Mouse (Mus musculus): ENCODE results near the gene Ccnq. TPM values are rescaled to one million over a fixed set of nuclear protein-coding genes. Genes with fewer than 3 reads are reported as not detected.
"Not testable (repeated sequence)": the region's sequence is repeated elsewhere in the genome, so short reads cannot be mapped to it uniquely, and the experiment has no call there.

Gene Ccnq
- polyA plus RNA-seq, 1 experiment from 2014 or later = 50.8 TPM

GRCm38 (mm10) chr11:78762201-78762600 is 10.7 kb upstream of the Ccnq start:
- no peak for DNase-seq (ENCODE audit: low spot score)

- no peak for DNase-seq (ENCODE audit: low spot score)
Measured at GRCm38 (mm10) chr11:78761086-78761485, 9.6 kb upstream of the Ccnq start.

DNA sequence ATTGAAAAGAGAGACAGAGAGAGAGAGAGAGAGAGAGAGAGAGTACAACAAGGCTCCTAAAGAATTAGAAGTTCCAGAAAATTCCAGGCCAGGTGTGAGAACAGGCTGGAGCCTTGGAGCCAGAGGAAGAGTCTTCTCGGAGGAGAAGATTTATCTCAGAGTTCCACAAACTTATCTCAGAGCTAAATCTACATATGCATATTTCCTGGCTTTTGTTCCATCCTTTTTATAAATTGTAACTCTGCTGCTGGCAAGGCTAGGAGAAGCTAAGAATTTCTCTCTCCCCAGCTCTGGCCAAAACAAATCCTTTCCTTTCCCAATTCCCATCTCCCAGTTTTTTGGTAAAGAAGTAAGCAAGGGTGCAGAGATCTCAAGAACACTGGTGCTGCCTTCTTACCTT is 3.8 kb upstream of the Ccnq start:
- DNase-seq (ENCODE audit: low spot score) = no peak

DNA sequence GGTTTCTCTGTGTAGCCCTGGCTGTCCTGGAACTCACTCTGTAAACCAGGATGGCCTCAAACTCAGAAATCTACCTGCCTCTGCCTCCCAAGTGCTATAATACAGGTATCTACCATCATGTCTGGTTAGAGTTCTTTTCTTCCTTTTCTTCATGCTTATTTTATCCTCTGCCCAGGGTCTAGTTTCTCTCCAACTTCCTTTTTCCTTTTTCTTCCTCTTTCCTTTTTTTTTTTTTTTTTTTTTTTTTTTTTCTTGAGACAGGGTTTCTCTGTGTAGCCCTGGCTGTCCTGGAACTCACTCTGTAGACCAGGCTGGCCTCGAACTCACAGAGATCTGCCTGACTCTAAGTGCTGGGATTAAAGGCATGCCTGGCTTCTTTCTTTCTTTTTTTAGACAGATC is 2.6 kb upstream of the Ccnq start:
- not testable (repeated sequence) for DNase-seq (ENCODE audit: low spot score)

GRCm38 (mm10) chr11:78753183-78753582 is 1.7 kb upstream of the Ccnq start:
- no peak for DNase-seq (ENCODE audit: low spot score)

DNA sequence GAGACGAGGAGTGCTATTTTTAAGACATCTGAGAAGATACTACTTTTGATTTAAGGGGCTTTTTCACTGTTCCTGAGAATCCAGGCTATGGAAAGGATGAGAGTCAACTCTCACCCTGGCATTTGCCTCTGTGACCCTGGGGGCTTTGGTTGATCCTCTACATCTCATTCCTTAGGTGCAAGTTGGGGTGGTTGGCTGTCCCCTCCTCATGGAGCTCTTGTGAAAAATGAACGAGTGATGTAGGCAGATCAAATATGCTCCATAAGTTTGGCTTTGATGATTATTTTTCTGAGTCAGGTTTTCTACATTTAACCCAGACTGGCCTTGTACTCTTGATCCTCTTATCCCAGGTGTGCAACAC is 294 bp upstream of the Ccnq start:
- no peak for DNase-seq (ENCODE audit: low spot score)

- DNase-seq (ENCODE audit: low spot score) = no peak
Measured at GRCm38 (mm10) chr11:78746264-78746663, 5.3 kb downstream of the Ccnq start.

GRCm38 (mm10) chr11:78745475-78745874 is 6.1 kb downstream of the Ccnq start:
- no peak for DNase-seq (ENCODE audit: low spot score)

DNA sequence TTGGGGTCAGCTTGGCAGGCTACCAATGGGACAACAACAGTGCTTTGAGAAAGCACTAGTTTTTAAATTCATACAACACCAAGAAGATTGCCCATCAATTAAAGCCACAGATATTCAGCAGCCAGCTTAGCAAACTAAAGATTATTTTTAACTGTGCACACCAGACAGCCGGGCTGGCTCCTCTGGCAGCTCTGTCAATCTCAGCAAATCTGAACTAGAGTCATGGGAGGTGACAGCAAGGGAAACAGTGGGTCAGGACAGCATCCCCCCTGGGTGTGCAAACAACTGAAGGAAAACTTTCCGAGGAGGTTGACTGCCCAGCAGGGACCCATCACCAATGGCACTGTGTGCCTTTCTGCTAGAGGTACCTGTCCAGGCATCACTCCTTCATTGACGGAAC is 9.1 kb downstream of the Ccnq start:
- DNase-seq (ENCODE audit: low spot score) = no peak

GRCm38 (mm10) chr11:78741958-78742357 is 9.6 kb downstream of the Ccnq start:
- no peak for DNase-seq (ENCODE audit: low spot score)

- DNase-seq (ENCODE audit: low spot score) = no peak
Measured at GRCm38 (mm10) chr11:78739361-78739760, 12.2 kb downstream of the Ccnq start.

DNA sequence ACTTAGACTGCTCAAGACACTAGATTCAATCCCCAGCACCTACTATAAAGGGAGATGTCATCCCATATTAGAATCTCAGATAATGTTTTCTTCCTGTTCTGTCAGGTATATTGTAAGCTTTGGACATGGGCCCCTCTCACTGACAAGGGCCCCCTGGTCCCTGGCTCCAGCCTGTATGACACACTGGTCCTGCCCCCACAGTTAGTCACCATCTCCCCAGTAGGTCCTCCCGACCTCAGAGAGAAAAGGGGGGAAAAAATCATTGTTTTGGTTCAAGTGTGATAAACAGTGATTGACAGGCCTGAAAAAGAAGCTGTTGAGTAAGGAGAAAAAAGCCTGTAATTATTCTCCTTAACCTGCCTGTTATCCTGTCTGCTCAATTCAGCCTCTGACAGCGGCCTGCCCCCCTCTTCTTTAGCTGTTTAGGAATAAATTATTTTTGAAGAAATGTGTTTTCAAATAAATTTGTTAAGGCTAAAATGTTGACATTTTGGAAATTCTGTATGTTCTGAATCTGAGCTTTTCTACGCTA is 14.6 kb downstream of the Ccnq start:
- no peak for DNase-seq (ENCODE audit: low spot score)

- DNase-seq (ENCODE audit: low spot score) = no peak
Measured at GRCm38 (mm10) chr11:78735168-78735567, 16.4 kb downstream of the Ccnq start.

DNA sequence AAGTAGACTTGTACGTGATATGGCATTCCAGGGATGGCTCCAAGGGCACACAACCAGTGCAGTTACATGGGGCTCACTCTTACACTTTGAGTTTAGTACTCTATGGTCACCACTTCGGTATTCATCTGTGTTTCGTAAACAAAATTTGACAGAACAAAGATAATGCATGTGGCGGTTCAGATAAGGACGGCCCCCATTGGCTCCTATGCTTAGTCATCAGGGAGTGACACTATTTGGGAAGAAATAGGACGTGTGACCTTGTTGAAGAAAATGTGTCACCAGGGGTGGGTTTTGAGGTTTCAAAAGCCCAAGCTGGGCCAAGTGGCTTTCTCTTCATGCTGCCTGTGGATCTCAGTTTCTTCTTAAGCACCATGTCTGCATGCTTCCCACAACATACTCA is 18.9 kb downstream of the Ccnq start:
- no peak for DNase-seq (ENCODE audit: low spot score)

- DNase-seq (ENCODE audit: low spot score) = no peak
Measured at GRCm38 (mm10) chr11:78730902-78731301, 20.6 kb downstream of the Ccnq start.

DNA sequence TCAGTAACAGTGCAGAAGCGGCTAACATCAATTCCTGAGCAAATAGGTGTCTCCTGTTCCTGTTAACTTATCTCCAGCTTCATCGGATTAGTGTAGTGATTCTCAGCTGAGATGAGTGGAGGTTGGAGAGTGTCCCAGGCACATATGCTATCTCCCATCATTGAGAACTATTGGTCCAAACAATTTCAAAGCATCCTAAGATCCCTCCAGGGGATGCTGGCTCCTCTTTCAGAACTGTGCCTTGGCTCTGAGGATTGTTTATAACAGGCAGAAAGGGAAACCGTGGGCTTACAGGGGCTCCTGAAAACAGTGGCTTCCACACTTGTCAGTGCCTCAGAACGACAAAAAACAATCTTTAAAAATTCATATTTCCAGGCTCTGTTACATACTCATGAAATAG is 23.5 kb downstream of the Ccnq start:
- DNase-seq (ENCODE audit: low spot score) = no peak

- DNase-seq (ENCODE audit: low spot score) = no peak
Measured at GRCm38 (mm10) chr11:78726366-78726765, 25.2 kb downstream of the Ccnq start.

DNA sequence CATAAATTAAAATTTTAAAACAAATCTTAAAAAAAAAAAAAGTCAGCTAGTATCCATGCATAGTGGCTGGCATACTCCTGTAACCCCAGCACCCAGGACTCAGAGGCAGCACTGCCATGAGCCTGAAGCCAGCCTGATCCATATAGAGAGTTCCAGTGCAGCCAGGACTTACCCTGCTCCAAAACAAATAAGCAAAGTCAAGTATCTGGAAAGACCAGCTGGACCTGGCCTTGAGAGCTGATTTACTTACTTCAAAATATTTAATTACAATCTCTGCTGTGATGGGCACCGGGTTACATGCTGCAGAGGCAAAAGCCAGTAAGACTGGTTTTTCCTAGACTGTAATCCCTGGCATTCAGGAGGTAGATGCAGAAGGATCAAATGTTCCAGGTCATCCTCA is 26.7 kb downstream of the Ccnq start:
- DNase-seq (ENCODE audit: low spot score) = no peak

DNA sequence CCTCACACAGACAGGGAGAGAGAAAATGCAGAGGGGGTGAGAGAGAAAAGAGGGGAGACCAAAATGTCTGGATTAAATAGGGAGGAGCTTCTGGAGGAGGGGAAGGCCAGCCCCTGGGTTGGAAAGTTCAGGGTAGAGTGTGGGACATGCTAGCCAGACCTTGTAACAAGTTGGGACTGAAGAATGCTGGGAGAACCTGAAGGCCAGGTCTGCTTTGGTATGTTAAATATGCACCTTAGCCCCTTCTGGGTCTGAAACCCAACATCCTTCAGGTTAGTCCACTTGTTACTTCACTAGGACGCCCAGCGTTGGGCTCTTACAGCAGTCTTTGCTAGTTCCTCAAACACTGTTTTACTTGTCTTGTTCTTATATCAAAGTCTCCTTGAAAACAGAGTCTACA is 30.1 kb downstream of the Ccnq start:
- no peak for DNase-seq (ENCODE audit: low spot score)

GRCm38 (mm10) chr11:78717655-78718054 is 33.9 kb downstream of the Ccnq start:
- no peak for DNase-seq (ENCODE audit: low spot score)

DNA sequence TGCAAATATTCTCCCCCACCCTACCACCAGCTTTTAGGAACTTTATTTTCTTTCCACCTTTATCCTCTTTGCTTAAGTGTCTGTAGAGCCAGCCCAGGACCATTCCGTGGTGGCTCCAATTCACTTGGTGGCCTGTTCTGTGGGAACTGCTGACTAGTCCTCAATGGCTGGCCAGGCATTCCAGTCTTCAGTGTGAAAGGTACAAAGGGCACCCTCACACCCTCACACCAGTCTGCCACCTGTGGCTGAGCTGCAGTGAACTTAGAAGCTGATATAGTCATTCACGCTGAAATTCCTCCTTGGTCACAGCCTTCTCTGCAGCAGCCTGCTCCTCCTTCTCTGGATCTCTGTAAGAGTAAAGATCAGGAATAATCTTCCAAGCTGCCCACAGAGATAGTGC is 42.9 kb downstream of the Ccnq start:
- no peak for DNase-seq (ENCODE audit: low spot score)

- no peak for DNase-seq (ENCODE audit: low spot score)
Measured at GRCm38 (mm10) chr11:78706026-78706425, 45.5 kb downstream of the Ccnq start.

DNA sequence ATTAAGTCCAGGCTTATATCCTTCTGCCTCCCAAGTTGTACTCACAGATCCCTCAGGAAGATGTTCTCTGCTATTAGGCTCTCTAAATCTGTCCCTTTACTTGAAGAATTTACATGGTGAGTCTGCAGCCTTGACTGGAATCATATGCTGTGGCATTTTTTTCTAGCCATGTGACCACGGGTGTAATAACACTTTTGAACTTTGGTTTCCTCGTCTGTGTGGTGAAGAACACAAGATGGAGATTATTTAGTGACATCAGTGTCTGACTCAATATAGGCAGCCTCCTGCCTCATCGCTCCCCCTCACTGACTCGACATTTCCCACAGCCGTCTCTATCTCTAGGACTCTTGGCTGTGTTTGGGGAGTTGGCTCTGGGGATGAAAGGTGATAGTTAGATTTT is 48.4 kb downstream of the Ccnq start:
- no peak for DNase-seq (ENCODE audit: low spot score)

DNA sequence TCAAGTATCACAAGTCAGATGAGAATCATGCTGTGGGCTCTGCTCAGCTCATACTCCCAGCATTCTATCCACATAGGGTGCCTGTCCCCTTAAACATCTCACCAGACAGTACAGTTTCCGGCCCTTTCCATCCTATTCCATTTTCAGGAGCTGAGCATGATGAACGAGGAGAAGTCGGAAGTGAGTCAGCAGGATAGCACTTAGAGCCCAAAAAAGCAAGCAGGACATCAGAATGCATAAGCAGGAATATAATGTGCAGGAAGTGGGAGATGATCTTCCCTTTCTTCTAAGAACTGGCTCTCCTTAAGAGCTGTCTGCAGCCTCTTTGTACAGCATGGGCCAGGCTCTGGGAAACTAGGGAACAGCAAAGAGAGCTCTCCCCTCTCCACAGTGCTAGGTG is 49.2 kb downstream of the Ccnq start:
- no peak for DNase-seq (ENCODE audit: low spot score)

Measured in thymus, postnatal 0 days (tissue).